Mouse (Mus musculus) bone marrow macrophage, adult 2 months (primary cell): ENCODE data around the gene Cpeb4.

ENCODE experiments used
- CTCF ChIP-seq: IDR thresholded peaks from 2 replicates; pipeline ENCODE4 v1.5.1; 2012; ENCODE audit warnings: low read depth, mild to moderate bottlenecking, low read length, moderate library complexity
- POLR2A ChIP-seq: IDR thresholded peaks from 2 replicates; pipeline ENCODE4 v1.6.1; 2012; ENCODE audit warnings: mild to moderate bottlenecking, low read depth, low read length, borderline replicate concordance

- no peak for TF ChIP-seq CTCF
- no peak for TF ChIP-seq POLR2A
Observed at GRCm38 (mm10) chr11:31974826-31975225, 102.8 kb downstream of the Cpeb4 start.
